Mouse (Mus musculus) heart, postnatal 0 days (tissue): Measurements from ENCODE around the gene Arpc1a.

ENCODE experiments used
- CTCF ChIP-seq: IDR thresholded peaks from 2 replicates; pipeline ENCODE4 v1.5.1; 2016; ENCODE audit warnings: antibody characterized with exemption, control low read depth, low read depth
- EP300 ChIP-seq: IDR thresholded peaks from 2 replicates; pipeline ENCODE4 v1.6.1; 2016; ENCODE audit warnings: antibody characterized with exemption, low read depth

DNA sequence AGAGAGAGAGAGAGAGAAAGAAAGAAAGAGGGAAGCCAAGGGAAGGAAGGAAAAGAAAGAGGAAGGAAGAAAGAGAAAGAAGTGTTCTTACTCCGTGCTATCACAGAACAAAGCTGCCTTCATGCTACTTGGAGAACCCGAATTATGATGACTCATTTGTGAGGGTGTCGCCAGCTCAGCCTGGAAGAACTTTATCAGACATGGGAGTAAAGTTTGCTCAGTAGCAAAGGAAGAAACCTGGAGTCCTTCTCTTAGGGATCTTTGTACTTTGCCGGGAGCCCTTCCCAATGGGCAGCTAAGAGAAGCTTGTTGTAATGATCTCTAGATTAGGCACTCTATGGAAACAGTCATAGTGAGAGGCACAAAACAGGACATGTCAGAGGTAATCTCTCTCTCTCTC lies 19.1 kb downstream of the Arpc1a start:
- TF ChIP-seq CTCF (no peak), EP300 (no peak)
